Mouse (Mus musculus) heart, adult 2 months (tissue): ENCODE measurements around the gene Ubiad1.

Source experiments
- CTCF ChIP-seq: fragments of 200-600 bp; IDR thresholded peaks from 2 replicates; pipeline ENCODE4 v1.8.1; 2022; ENCODE audit warnings: antibody characterized with exemption, mild to moderate bottlenecking, moderate library complexity
- EP300 ChIP-seq: fragments of 200-500 bp; IDR thresholded peaks from 2 replicates; pipeline ENCODE4 v1.6.1; 2011; ENCODE audit warnings: low read depth, low read length, control low read depth; ENCODE audit not compliant: insufficient read depth

DNA sequence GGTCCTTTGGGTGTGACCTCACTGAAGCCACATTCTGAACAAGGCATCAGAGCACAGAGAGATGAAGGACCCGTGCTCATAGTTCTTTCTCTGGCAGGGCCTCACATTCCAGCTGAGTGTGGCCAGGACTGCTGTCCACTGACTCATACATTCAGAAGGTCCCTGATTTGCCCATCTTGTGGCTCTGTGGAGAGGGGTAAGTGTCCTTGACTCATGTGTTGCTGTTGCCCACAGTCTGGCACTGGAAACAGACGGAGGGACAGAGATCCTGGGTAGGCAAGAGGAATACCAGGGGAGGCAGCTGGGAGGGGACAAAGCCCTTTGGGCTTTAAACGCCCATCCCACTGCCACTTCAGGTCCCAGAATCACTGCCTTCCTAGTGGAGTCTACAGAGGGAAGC, 9.5 kb downstream of the Ubiad1 start:
- no peak for TF ChIP-seq CTCF
- TF ChIP-seq EP300: no peak
